Mouse (Mus musculus): ENCODE results near the gene Oosp1.

GRCm38 (mm10) chr19:11712451-11712850 is 21.5 kb upstream of the Oosp1 start:
- TF ChIP-seq CTCF (IDR thresholded peaks at IDR 0.05; ENCODE audit: insufficient read depth, low read length) (no peak), POLR2A (IDR thresholded peaks at IDR 0.05; ENCODE audit: borderline replicate concordance, extremely low read depth, low read depth, low read length) (no peak)

Data from lung, adult 2 months (tissue).